Mouse (Mus musculus): ENCODE data around the gene Slc25a5. TPM values are rescaled to one million over a fixed set of nuclear protein-coding genes. Genes with fewer than 3 reads are reported as not detected.

Slc25a5 gene
- polyA plus RNA-seq, 1 experiment from 2014 or later = 942 TPM

GRCm38 (mm10) chrX:36819575-36819974 lies 24.1 kb downstream of the Slc25a5 start:
- DNase-seq (ENCODE audit: low spot score) = no peak

GRCm38 (mm10) chrX:36820201-36820600 lies 24.8 kb downstream of the Slc25a5 start:
- Histone ChIP-seq H3K27ac (ENCODE audit: low read depth, low read length) (no peak overlapping the region), H3K9ac (ENCODE audit: low read depth, low read length) (no peak overlapping the region), H3K4me2 (no peak overlapping the region), H3K9me3 (ENCODE audit: control insufficient read depth, low read length) (no peaks in the 10 kb centered on the region), H3K4me3 (ENCODE audit: low read depth, low read length) (no peak overlapping the region), H3K27me3 (replicated peaks; ENCODE audit: control insufficient read depth, insufficient read depth, low read length) (no peaks in the 10 kb centered on the region), H3K4me1 (replicated peaks; ENCODE audit: control insufficient read depth, insufficient read depth, low read length) (0 out of 2 replicates have a peak, but pooled peaks cover 3% of the 10 kb centered on the region), H3K36me3 (ENCODE audit: control insufficient read depth, insufficient read depth, low read length) (no peaks in the 10 kb centered on the region)
- DNase-seq (ENCODE audit: low spot score) (peak; percentile 40), ATAC-seq (replicated peaks; ENCODE audit: low FRiP score) (peak; percentile 69)
- 14% methylated on average over 4 of the region's 4 CpGs for WGBS

More at GRCm38 (mm10) chrX:36819575-36819974, 24.1 kb downstream of the Slc25a5 start:
- WGBS = 51% methylated on average over 4 of the region's 4 CpGs
- Histone ChIP-seq H3K36me3 (ENCODE audit: control insufficient read depth, insufficient read depth, low read length) (no peaks in the 10 kb centered on the region), H3K9ac (ENCODE audit: low read depth, low read length) (no peak overlapping the region), H3K4me3 (ENCODE audit: low read depth, low read length) (no peak overlapping the region), H3K27ac (ENCODE audit: low read depth, low read length) (no peak overlapping the region), H3K9me3 (ENCODE audit: control insufficient read depth, low read length) (no peaks in the 10 kb centered on the region), H3K4me1 (replicated peaks; ENCODE audit: control insufficient read depth, insufficient read depth, low read length) (0 out of 2 replicates have a peak, but pooled peaks cover 3% of the 10 kb centered on the region), H3K27me3 (replicated peaks; ENCODE audit: control insufficient read depth, insufficient read depth, low read length) (no peaks in the 10 kb centered on the region), H3K4me2 (no peak overlapping the region)
- ATAC-seq (replicated peaks; ENCODE audit: low FRiP score) = no peak

- H3K4me2 ChIP-seq = no peak overlapping the region
- 86% methylated on average over 10 of the region's 10 CpGs for WGBS
- DNase-seq (ENCODE audit: low spot score) (no peak), ATAC-seq (replicated peaks; ENCODE audit: low FRiP score) (no peak)
- H3K4me3 ChIP-seq (ENCODE audit: low read depth, low read length) = no peak overlapping the region
- H3K9me3 ChIP-seq (ENCODE audit: control insufficient read depth, low read length) = no peaks in the 10 kb centered on the region
- H3K4me1 ChIP-seq (replicated peaks; ENCODE audit: control insufficient read depth, insufficient read depth, low read length) = no peaks in the 10 kb centered on the region
- no peak overlapping the region for H3K9ac ChIP-seq (ENCODE audit: low read depth, low read length)
- no peak overlapping the region for H3K27ac ChIP-seq (ENCODE audit: low read depth, low read length)
- H3K27me3 ChIP-seq (replicated peaks; ENCODE audit: control insufficient read depth, insufficient read depth, low read length) = no peaks in the 10 kb centered on the region
- H3K36me3 ChIP-seq (ENCODE audit: control insufficient read depth, insufficient read depth, low read length) = no peaks in the 10 kb centered on the region
These were observed 28.7 kb downstream of the Slc25a5 start for GRCm38 (mm10) chrX:36823932-36824711.

GRCm38 (mm10) chrX:36825032-36825431 lies 29.6 kb downstream of the Slc25a5 start:
- DNase-seq (ENCODE audit: low spot score) (no peak), ATAC-seq (replicated peaks; ENCODE audit: low FRiP score) (no peak)
- Histone ChIP-seq H3K27ac (ENCODE audit: low read depth, low read length) (no peak overlapping the region), H3K4me2 (no peak overlapping the region), H3K4me3 (ENCODE audit: low read depth, low read length) (no peak overlapping the region), H3K9me3 (ENCODE audit: control insufficient read depth, low read length) (no peaks in the 10 kb centered on the region), H3K36me3 (ENCODE audit: control insufficient read depth, insufficient read depth, low read length) (no peaks in the 10 kb centered on the region), H3K27me3 (replicated peaks; ENCODE audit: control insufficient read depth, insufficient read depth, low read length) (no peaks in the 10 kb centered on the region), H3K4me1 (replicated peaks; ENCODE audit: control insufficient read depth, insufficient read depth, low read length) (no peaks in the 10 kb centered on the region), H3K9ac (ENCODE audit: low read depth, low read length) (no peak overlapping the region)
- WGBS = 63% methylated on average over 2 of the region's 2 CpGs

- Histone ChIP-seq H3K9ac (ENCODE audit: low read depth, low read length) (no peak overlapping the region), H3K4me1 (replicated peaks; ENCODE audit: control insufficient read depth, insufficient read depth, low read length) (no peaks in the 10 kb centered on the region), H3K36me3 (ENCODE audit: control insufficient read depth, insufficient read depth, low read length) (no peaks in the 10 kb centered on the region), H3K27me3 (replicated peaks; ENCODE audit: control insufficient read depth, insufficient read depth, low read length) (no peaks in the 10 kb centered on the region), H3K27ac (ENCODE audit: low read depth, low read length) (no peak overlapping the region), H3K4me2 (no peak overlapping the region), H3K9me3 (ENCODE audit: control insufficient read depth, low read length) (no peaks in the 10 kb centered on the region), H3K4me3 (ENCODE audit: low read depth, low read length) (no peak overlapping the region)
- ATAC-seq (replicated peaks; ENCODE audit: low FRiP score) (no peak), DNase-seq (ENCODE audit: low spot score) (no peak)
- 81% methylated on average over 5 of the region's 5 CpGs for WGBS
These were observed 31.4 kb downstream of the Slc25a5 start for GRCm38 (mm10) chrX:36826873-36827272.

GRCm38 (mm10) chrX:36830271-36830670 lies 34.8 kb downstream of the Slc25a5 start:
- Histone ChIP-seq H3K4me3 (ENCODE audit: low read depth, low read length) (no peak overlapping the region), H3K27me3 (replicated peaks; ENCODE audit: control insufficient read depth, insufficient read depth, low read length) (no peaks in the 10 kb centered on the region), H3K9me3 (ENCODE audit: control insufficient read depth, low read length) (no peaks in the 10 kb centered on the region), H3K27ac (ENCODE audit: low read depth, low read length) (no peak overlapping the region), H3K36me3 (ENCODE audit: control insufficient read depth, insufficient read depth, low read length) (no peaks in the 10 kb centered on the region), H3K9ac (ENCODE audit: low read depth, low read length) (no peak overlapping the region), H3K4me2 (no peak overlapping the region), H3K4me1 (replicated peaks; ENCODE audit: control insufficient read depth, insufficient read depth, low read length) (no peaks in the 10 kb centered on the region)
- DNase-seq (ENCODE audit: low spot score) (no peak), ATAC-seq (replicated peaks; ENCODE audit: low FRiP score) (no peak)
- 53% methylated on average over 5 of the region's 5 CpGs for WGBS

GRCm38 (mm10) chrX:36831632-36832031 lies 36.2 kb downstream of the Slc25a5 start:
- DNase-seq (ENCODE audit: low spot score) (no peak), ATAC-seq (replicated peaks; ENCODE audit: low FRiP score) (no peak)
- H3K4me3 ChIP-seq (ENCODE audit: low read depth, low read length) = no peak overlapping the region
- H3K4me2 ChIP-seq = no peak overlapping the region
- H3K27me3 ChIP-seq (replicated peaks; ENCODE audit: control insufficient read depth, insufficient read depth, low read length) = no peaks in the 10 kb centered on the region
- H3K9ac ChIP-seq (ENCODE audit: low read depth, low read length) = no peak overlapping the region
- H3K36me3 ChIP-seq (ENCODE audit: control insufficient read depth, insufficient read depth, low read length) = no peaks in the 10 kb centered on the region
- no peaks in the 10 kb centered on the region for H3K9me3 ChIP-seq (ENCODE audit: control insufficient read depth, low read length)
- no peak overlapping the region for H3K27ac ChIP-seq (ENCODE audit: low read depth, low read length)
- WGBS = 68% methylated on average over 4 of the region's 4 CpGs
- no peaks in the 10 kb centered on the region for H3K4me1 ChIP-seq (replicated peaks; ENCODE audit: control insufficient read depth, insufficient read depth, low read length)

GRCm38 (mm10) chrX:36833397-36834084 lies 38.1 kb downstream of the Slc25a5 start:
- Histone ChIP-seq H3K36me3 (ENCODE audit: control insufficient read depth, insufficient read depth, low read length) (no peaks in the 10 kb centered on the region), H3K4me2 (peak overlapping the region; percentile 40), H3K9ac (ENCODE audit: low read depth, low read length) (no peak overlapping the region), H3K27ac (ENCODE audit: low read depth, low read length) (no peak overlapping the region), H3K27me3 (replicated peaks; ENCODE audit: control insufficient read depth, insufficient read depth, low read length) (no peaks in the 10 kb centered on the region), H3K9me3 (ENCODE audit: control insufficient read depth, low read length) (no peaks in the 10 kb centered on the region), H3K4me1 (replicated peaks; ENCODE audit: control insufficient read depth, insufficient read depth, low read length) (no peaks in the 10 kb centered on the region), H3K4me3 (ENCODE audit: low read depth, low read length) (no peak overlapping the region)
- whole genome bisulfite sequencing = 29% methylated on average over 19 of the region's 19 CpGs
- ATAC-seq (replicated peaks; ENCODE audit: low FRiP score) (no peak), DNase-seq (ENCODE audit: low spot score) (peak; percentile 64)

All from liver, embryonic 11.5 days (tissue).